Mouse (Mus musculus): Measurements from ENCODE around the gene Rad17. TPM values are rescaled to one million over a fixed set of nuclear protein-coding genes. Genes with fewer than 3 reads are reported as not detected.

The Rad17 gene
- polyA plus RNA-seq, 2 experiments: 17.5 to 21.5 TPM

DNA sequence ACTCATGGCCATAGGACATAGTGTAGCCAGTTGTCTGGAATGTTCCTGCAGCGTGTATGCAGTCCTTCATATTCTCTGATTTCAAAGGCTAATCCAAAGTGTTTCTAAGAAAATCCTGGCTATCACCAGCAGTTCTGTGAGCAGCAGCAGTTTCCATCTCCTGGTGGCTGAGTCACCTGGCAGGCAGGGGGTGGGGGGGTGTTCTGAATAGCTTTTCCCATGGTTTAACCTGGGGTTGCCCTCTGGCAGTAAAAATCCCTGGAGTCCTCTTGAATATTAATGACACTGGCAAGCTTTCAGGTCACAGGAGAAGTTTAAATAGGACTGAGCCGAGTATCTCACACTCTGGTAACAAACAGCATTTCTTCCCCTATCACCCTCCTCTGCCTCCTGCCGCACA, 69.2 kb downstream of the Rad17 start:
- no peak for TF ChIP-seq POLR2A (IDR thresholded peaks at IDR 0.05; ENCODE audit: borderline replicate concordance, extremely low read depth, insufficient read depth, insufficient read length)
- no peaks in the 10 kb centered on the region for H3K36me3 ChIP-seq (ENCODE audit: control insufficient read depth, insufficient read depth, low read length)
- no peaks in the 10 kb centered on the region for H3K4me1 ChIP-seq (ENCODE audit: control insufficient read depth, insufficient read depth, low read length)
- WGBS: 24% methylated on average over 3 of the region's 3 CpGs
- H3K9me3 ChIP-seq (ENCODE audit: control insufficient read depth, low read length): no peaks in the 10 kb centered on the region
- H3K27ac ChIP-seq (replicated peaks; ENCODE audit: low read depth, low read length): no peak overlapping the region
- H3K4me3 ChIP-seq (replicated peaks; ENCODE audit: low read length): no peak overlapping the region
- H3K4me2 ChIP-seq (replicated peaks; ENCODE audit: low read depth, low read length, severe bottlenecking): no peak overlapping the region
- H3K9ac ChIP-seq (ENCODE audit: low read depth, low read length, severe bottlenecking): no peak overlapping the region; the same call in 1 of the 2 replicates
- no peak for ATAC-seq (ENCODE audit: low FRiP score, low read depth)
- no peak for DNase-seq (ENCODE audit: low spot score)
- H3K27me3 ChIP-seq (ENCODE audit: control insufficient read depth, insufficient read depth, low read length): no peaks in the 10 kb centered on the region

DNA sequence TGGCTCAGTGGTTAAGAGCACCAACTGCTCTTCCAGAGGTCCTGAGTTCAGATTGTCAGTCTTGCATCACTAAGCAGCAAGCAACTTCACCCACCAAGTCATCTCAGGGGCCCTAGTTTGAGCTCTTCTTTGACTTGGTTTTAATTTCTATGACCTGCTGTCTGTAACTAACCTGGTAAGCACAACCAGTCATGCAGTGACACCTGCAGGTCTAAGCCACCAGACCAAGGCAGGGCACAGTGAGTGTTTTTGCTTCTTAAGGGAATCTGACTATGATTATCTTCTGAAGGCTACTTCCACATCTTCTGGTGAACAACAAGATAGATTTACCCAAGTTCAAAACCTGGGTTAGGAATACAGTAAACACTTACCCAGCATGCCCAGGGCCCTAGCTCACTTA, 70.9 kb downstream of the Rad17 start:
- Histone ChIP-seq H3K9me3 (ENCODE audit: control insufficient read depth, low read length) (no peaks in the 10 kb centered on the region), H3K9ac (ENCODE audit: low read depth, low read length, severe bottlenecking) (no peak overlapping the region), H3K27ac (replicated peaks; ENCODE audit: low read depth, low read length) (no peak overlapping the region), H3K4me2 (replicated peaks; ENCODE audit: low read depth, low read length, severe bottlenecking) (no peak overlapping the region), H3K4me3 (replicated peaks; ENCODE audit: low read length) (no peak overlapping the region), H3K27me3 (ENCODE audit: control insufficient read depth, insufficient read depth, low read length) (no peaks in the 10 kb centered on the region), H3K36me3 (ENCODE audit: control insufficient read depth, insufficient read depth, low read length) (no peaks in the 10 kb centered on the region), H3K4me1 (ENCODE audit: control insufficient read depth, insufficient read depth, low read length) (no peaks in the 10 kb centered on the region)
- no peak for DNase-seq (ENCODE audit: low spot score)
- ATAC-seq (ENCODE audit: low FRiP score, low read depth): no peak
- no peak for TF ChIP-seq POLR2A (IDR thresholded peaks at IDR 0.05; ENCODE audit: borderline replicate concordance, extremely low read depth, insufficient read depth, insufficient read length)

DNA sequence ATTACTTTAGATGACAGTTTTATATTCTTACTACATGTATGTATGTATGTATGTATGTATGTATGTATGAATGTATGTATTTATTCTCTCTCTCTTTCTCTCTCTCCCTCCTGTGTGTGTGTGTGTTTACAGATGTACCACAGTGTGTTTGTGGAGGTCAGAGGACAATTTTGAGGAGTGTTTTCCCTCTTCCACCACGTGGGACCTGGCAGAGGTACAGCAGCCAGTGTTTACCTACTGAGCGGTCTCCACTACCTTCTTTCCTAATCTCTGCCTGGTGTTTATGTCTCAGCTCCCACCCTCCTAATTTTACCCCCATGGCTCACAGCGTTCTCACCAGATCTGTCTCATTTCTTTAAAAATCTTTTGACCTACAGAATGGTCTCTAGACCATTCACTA, 71.6 kb downstream of the Rad17 start:
- ATAC-seq (ENCODE audit: low FRiP score, low read depth): no peak
- H3K9me3 ChIP-seq (ENCODE audit: control insufficient read depth, low read length): no peaks in the 10 kb centered on the region
- no peaks in the 10 kb centered on the region for H3K4me1 ChIP-seq (ENCODE audit: control insufficient read depth, insufficient read depth, low read length)
- H3K4me3 ChIP-seq (replicated peaks; ENCODE audit: low read length): no peak overlapping the region
- H3K9ac ChIP-seq (ENCODE audit: low read depth, low read length, severe bottlenecking): no peak overlapping the region
- H3K27ac ChIP-seq (replicated peaks; ENCODE audit: low read depth, low read length): no peak overlapping the region
- H3K36me3 ChIP-seq (ENCODE audit: control insufficient read depth, insufficient read depth, low read length): no peaks in the 10 kb centered on the region
- no peaks in the 10 kb centered on the region for H3K27me3 ChIP-seq (ENCODE audit: control insufficient read depth, insufficient read depth, low read length)
- no peak for DNase-seq (ENCODE audit: low spot score)
- no peak overlapping the region for H3K4me2 ChIP-seq (replicated peaks; ENCODE audit: low read depth, low read length, severe bottlenecking)
- WGBS: 62% methylated on average over 3 of the region's 3 CpGs
- no peak for TF ChIP-seq POLR2A (IDR thresholded peaks at IDR 0.05; ENCODE audit: borderline replicate concordance, extremely low read depth, insufficient read depth, insufficient read length)

DNA sequence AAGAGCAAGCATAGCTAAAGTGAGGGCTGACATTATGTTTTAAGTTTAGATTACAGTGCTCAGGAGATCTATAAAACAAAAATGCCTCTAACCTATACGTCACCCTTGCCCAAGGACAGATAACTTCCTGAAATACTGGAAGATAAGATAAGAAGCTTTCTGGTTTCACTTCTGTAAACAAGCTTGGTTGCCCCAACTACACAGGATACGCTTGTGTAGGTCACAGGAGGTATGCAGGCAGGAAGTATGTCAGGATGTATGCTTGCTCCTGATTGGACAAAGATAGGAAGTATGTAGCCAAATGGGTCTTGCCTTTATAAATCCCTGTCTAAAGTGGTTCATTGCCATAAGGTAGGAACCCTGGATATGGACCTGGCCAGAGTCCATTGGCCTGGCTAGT, 74.9 kb downstream of the Rad17 start:
- WGBS: 69% methylated on average over 2 of the region's 2 CpGs
- no peak for ATAC-seq (ENCODE audit: low FRiP score, low read depth)
- no peak for DNase-seq (ENCODE audit: low spot score)

DNA sequence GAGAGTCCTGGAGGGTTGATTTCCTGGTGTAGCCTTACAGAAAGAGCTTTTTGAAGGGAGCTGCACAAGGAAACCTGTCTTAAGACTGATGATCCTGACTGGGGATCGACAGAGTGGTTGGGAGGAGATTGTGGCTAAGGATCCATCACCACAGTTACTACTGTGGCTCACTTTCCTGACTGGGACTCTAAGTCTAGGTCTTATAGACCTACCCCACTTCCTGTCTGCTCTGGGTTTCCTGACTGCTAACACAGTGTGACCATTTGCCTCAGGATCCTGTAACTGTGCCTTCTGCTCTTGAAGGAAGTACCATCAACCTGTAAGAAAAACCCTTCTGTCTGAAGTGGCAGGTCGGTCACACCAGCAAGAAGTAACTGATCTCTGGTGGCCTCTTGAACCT, 80.1 kb downstream of the Rad17 start:
- H3K4me1 ChIP-seq (ENCODE audit: control insufficient read depth, insufficient read depth, low read length): no peaks in the 10 kb centered on the region
- H3K27me3 ChIP-seq (ENCODE audit: control insufficient read depth, insufficient read depth, low read length): no peaks in the 10 kb centered on the region
- H3K4me3 ChIP-seq (replicated peaks; ENCODE audit: low read length): no peak overlapping the region
- no peak overlapping the region for H3K9ac ChIP-seq (ENCODE audit: low read depth, low read length, severe bottlenecking)
- no peak for TF ChIP-seq POLR2A (IDR thresholded peaks at IDR 0.05; ENCODE audit: borderline replicate concordance, extremely low read depth, insufficient read depth, insufficient read length)
- DNase-seq (ENCODE audit: low spot score): no peak
- no peak overlapping the region for H3K27ac ChIP-seq (replicated peaks; ENCODE audit: low read depth, low read length)
- no peak overlapping the region for H3K4me2 ChIP-seq (replicated peaks; ENCODE audit: low read depth, low read length, severe bottlenecking)
- no peaks in the 10 kb centered on the region for H3K9me3 ChIP-seq (ENCODE audit: control insufficient read depth, low read length)
- no peaks in the 10 kb centered on the region for H3K36me3 ChIP-seq (ENCODE audit: control insufficient read depth, insufficient read depth, low read length)
- WGBS: 47% methylated on average over 2 of the region's 2 CpGs
- ATAC-seq (ENCODE audit: low FRiP score, low read depth): no peak

More for the DNA sequence above, 74.9 kb downstream of the Rad17 start:
- Histone ChIP-seq H3K36me3 (ENCODE audit: control insufficient read depth, insufficient read depth, low read length) (no peaks in the 10 kb centered on the region), H3K9ac (ENCODE audit: low read depth, low read length, severe bottlenecking) (no peak overlapping the region), H3K4me1 (ENCODE audit: control insufficient read depth, insufficient read depth, low read length) (no peaks in the 10 kb centered on the region), H3K4me2 (replicated peaks; ENCODE audit: low read depth, low read length, severe bottlenecking) (no peak overlapping the region), H3K4me3 (replicated peaks; ENCODE audit: low read length) (no peak overlapping the region), H3K27ac (replicated peaks; ENCODE audit: low read depth, low read length) (no peak overlapping the region), H3K9me3 (ENCODE audit: control insufficient read depth, low read length) (no peaks in the 10 kb centered on the region), H3K27me3 (ENCODE audit: control insufficient read depth, insufficient read depth, low read length) (no peaks in the 10 kb centered on the region)
- TF ChIP-seq POLR2A (IDR thresholded peaks at IDR 0.05; ENCODE audit: borderline replicate concordance, extremely low read depth, insufficient read depth, insufficient read length): no peak

DNA sequence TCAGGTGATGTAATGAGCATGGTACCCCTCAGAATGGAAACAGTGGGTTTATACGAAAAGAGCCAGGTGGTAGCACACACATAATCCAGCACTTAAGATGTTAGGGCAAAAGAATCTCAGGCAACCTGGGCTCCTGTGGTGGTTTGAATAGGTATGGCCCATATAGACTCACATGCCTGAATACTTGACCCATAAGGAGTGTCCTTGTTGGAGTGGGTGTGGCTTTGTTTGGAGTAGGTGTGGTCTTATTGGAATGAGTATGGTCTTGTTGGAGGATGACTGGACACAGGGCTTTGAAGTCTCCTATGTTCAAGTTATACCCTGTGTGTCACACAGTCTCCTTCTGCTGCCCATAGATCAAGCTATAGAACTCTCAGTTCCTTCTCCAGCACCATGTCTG, 82.5 kb downstream of the Rad17 start:
- Histone ChIP-seq H3K36me3 (ENCODE audit: control insufficient read depth, insufficient read depth, low read length) (no peaks in the 10 kb centered on the region), H3K9me3 (ENCODE audit: control insufficient read depth, low read length) (no peaks in the 10 kb centered on the region), H3K27ac (replicated peaks; ENCODE audit: low read depth, low read length) (no peak overlapping the region), H3K4me2 (replicated peaks; ENCODE audit: low read depth, low read length, severe bottlenecking) (no peak overlapping the region), H3K27me3 (ENCODE audit: control insufficient read depth, insufficient read depth, low read length) (no peaks in the 10 kb centered on the region), H3K9ac (ENCODE audit: low read depth, low read length, severe bottlenecking) (no peak overlapping the region), H3K4me3 (replicated peaks; ENCODE audit: low read length) (no peak overlapping the region), H3K4me1 (ENCODE audit: control insufficient read depth, insufficient read depth, low read length) (no peaks in the 10 kb centered on the region)
- no peak for TF ChIP-seq POLR2A (IDR thresholded peaks at IDR 0.05; ENCODE audit: borderline replicate concordance, extremely low read depth, insufficient read depth, insufficient read length)
- 88% methylated on average over 1 of the region's 1 CpGs for WGBS
- no peak for DNase-seq (ENCODE audit: low spot score)
- ATAC-seq (ENCODE audit: low FRiP score, low read depth): no peak

Other genes starting within 250 kb of the Rad17 start
- gene Naip1, start 198.2 kb downstream of the Rad17 start, polyA plus RNA-seq (2012; rRNA removed): 0.01 TPM in 2 replicates
- gene Naip1, start 198.2 kb downstream of the Rad17 start, polyA plus RNA-seq (2014; fragmentation: Nextera tagmentation; extraction: Ambion mirVana): not detected in 2 replicates
- 95.3 and 102 TPM in 2 replicates for gene Gtf2h2, start 158.5 kb downstream of the Rad17 start, polyA plus RNA-seq (2012; rRNA removed)
- 62.6 and 62.9 TPM in 2 replicates for gene Gtf2h2, start 158.5 kb downstream of the Rad17 start, polyA plus RNA-seq (2014; fragmentation: Nextera tagmentation; extraction: Ambion mirVana)
- gene Ocln, start 98.3 kb downstream of the Rad17 start, polyA plus RNA-seq (2012; rRNA removed): 1.9 and 3.1 TPM in 2 replicates
- 7.4 and 8.8 TPM in 2 replicates for gene Ocln, start 98.3 kb downstream of the Rad17 start, polyA plus RNA-seq (2014; fragmentation: Nextera tagmentation; extraction: Ambion mirVana)
- 3.6 and 3.9 TPM in 2 replicates for gene Marveld2, start 34.1 kb downstream of the Rad17 start, polyA plus RNA-seq (2012; rRNA removed)
- gene Marveld2, start 34.1 kb downstream of the Rad17 start, polyA plus RNA-seq (2014; fragmentation: Nextera tagmentation; extraction: Ambion mirVana): 5.8 and 6.8 TPM in 2 replicates
- 153 and 187 TPM in 2 replicates for gene Ak6, start 72 bp downstream of the Rad17 start, polyA plus RNA-seq (2012; rRNA removed)
- 262 and 274 TPM in 2 replicates for gene Ak6, start 72 bp downstream of the Rad17 start, polyA plus RNA-seq (2014; fragmentation: Nextera tagmentation; extraction: Ambion mirVana)
- gene Taf9, start 528 bp upstream of the Rad17 start, polyA plus RNA-seq (2012; rRNA removed): 15.4 and 16.2 TPM in 2 replicates
- 13.7 and 16.2 TPM in 2 replicates for gene Taf9, start 528 bp upstream of the Rad17 start, polyA plus RNA-seq (2014; fragmentation: Nextera tagmentation; extraction: Ambion mirVana)
- gene Ccdc125, start 18.7 kb upstream of the Rad17 start, polyA plus RNA-seq (2012; rRNA removed): 1.9 and 3.3 TPM in 2 replicates
- 2.9 and 3.4 TPM in 2 replicates for gene Ccdc125, start 18.7 kb upstream of the Rad17 start, polyA plus RNA-seq (2014; fragmentation: Nextera tagmentation; extraction: Ambion mirVana)
- 59.4 and 60.3 TPM in 2 replicates for gene Cdk7, start 79.9 kb upstream of the Rad17 start, polyA plus RNA-seq (2012; rRNA removed)
- 94.8 and 96.4 TPM in 2 replicates for gene Cdk7, start 79.9 kb upstream of the Rad17 start, polyA plus RNA-seq (2014; fragmentation: Nextera tagmentation; extraction: Ambion mirVana)
- gene Mrps36, start 93.6 kb upstream of the Rad17 start, polyA plus RNA-seq (2012; rRNA removed): 48.4 and 57.9 TPM in 2 replicates
- gene Mrps36, start 93.6 kb upstream of the Rad17 start, polyA plus RNA-seq (2014; fragmentation: Nextera tagmentation; extraction: Ambion mirVana): 113 and 117 TPM in 2 replicates
- gene Cenph, start 124.8 kb upstream of the Rad17 start, polyA plus RNA-seq (2012; rRNA removed): 22.1 and 29.4 TPM in 2 replicates
- 28.5 and 29.3 TPM in 2 replicates for gene Cenph, start 124.8 kb upstream of the Rad17 start, polyA plus RNA-seq (2014; fragmentation: Nextera tagmentation; extraction: Ambion mirVana)
- 131 and 135 TPM in 2 replicates for gene Ccnb1, start 135.5 kb upstream of the Rad17 start, polyA plus RNA-seq (2012; rRNA removed)
- 193 and 195 TPM in 2 replicates for gene Ccnb1, start 135.5 kb upstream of the Rad17 start, polyA plus RNA-seq (2014; fragmentation: Nextera tagmentation; extraction: Ambion mirVana)
- 69.0 and 69.2 TPM in 2 replicates for gene Slc30a5, start 182.4 kb upstream of the Rad17 start, polyA plus RNA-seq (2012; rRNA removed)
- 70.9 and 73.5 TPM in 2 replicates for gene Slc30a5, start 182.4 kb upstream of the Rad17 start, polyA plus RNA-seq (2014; fragmentation: Nextera tagmentation; extraction: Ambion mirVana)